Mouse (Mus musculus) ES-Bruce4 (cell line): ENCODE measurements around the gene Parva.

ENCODE experiments used
- CTCF ChIP-seq: IDR thresholded peaks from one replicate; pipeline ENCODE4 v1.8.1; 2011; ENCODE audit warnings: low read depth, low read length
- EP300 ChIP-seq: IDR thresholded peaks from 2 replicates; pipeline ENCODE4 v1.6.1; 2011; ENCODE audit warnings: low read depth, low read length; ENCODE audit not compliant: insufficient read depth
- POLR2A ChIP-seq: IDR thresholded peaks from one replicate; pipeline ENCODE4 v1.8.1; 2011; ENCODE audit warnings: low read length; ENCODE audit not compliant: insufficient read depth

GRCm38 (mm10) chr7:112604209-112604608, 176.9 kb downstream of the Parva start:
- TF ChIP-seq CTCF, result no peak
- TF ChIP-seq EP300, result no peak
- no peak for TF ChIP-seq POLR2A
